Mouse (Mus musculus) intestine, embryonic 14.5 days (tissue): ENCODE data around the gene 2410002F23Rik. TPM values are rescaled to one million over a fixed set of nuclear protein-coding genes. Genes with fewer than 3 reads are reported as not detected.
A peak's percentile ranks its signal among the peaks of the same experiment; 100 is the strongest.

Experiments
- ATAC-seq: fragments of 200-750 bp; cut with Nextera tagmentation; replicated peaks from 2 replicates; pipeline ENCODE4 v1.8.0; 2017; ENCODE audit warnings: low read depth, moderate number of reproducible peaks, moderate TSS enrichment, moderate library complexity; ENCODE audit not compliant: low FRiP score, low TSS enrichment
- DNase-seq: peaks from one replicate; pipeline ENCODE4 v3.0.0-alpha.2; 2018; ENCODE audit warnings: low spot score
- H3K27ac ChIP-seq: fragments of 300-500 bp; sonication (generic); 2 replicates; pipeline ENCODE4 v1.5.1; 2014; ENCODE audit warnings: low read depth, mild to moderate bottlenecking, control low read depth
- H3K27me3 ChIP-seq: fragments of 300-500 bp; sonication (generic); replicated peaks from 2 replicates; pipeline ENCODE4 v1.6.1; 2014; ENCODE audit warnings: low read length, control low read depth; ENCODE audit not compliant: control insufficient read depth, insufficient read depth
- H3K36me3 ChIP-seq: fragments of 300-500 bp; sonication (generic); 2 replicates; pipeline ENCODE4 v1.6.1; 2014; ENCODE audit warnings: low read length, control low read depth; ENCODE audit not compliant: control insufficient read depth, insufficient read depth
- H3K4me1 ChIP-seq: fragments of 300-500 bp; sonication (generic); replicated peaks from 2 replicates; pipeline ENCODE4 v1.6.1; 2014; ENCODE audit warnings: low read length, control low read depth, mixed read lengths; ENCODE audit not compliant: control insufficient read depth, insufficient read depth
- H3K4me2 ChIP-seq: fragments of 300-500 bp; sonication (generic); 2 replicates; pipeline ENCODE4 v1.6.1; 2014; ENCODE audit warnings: low read length
- H3K4me3 ChIP-seq: fragments of 300-500 bp; sonication (generic); 2 replicates; pipeline ENCODE4 v1.5.1; 2014; ENCODE audit warnings: low read depth, low read length, control low read depth, mixed read lengths
- H3K9ac ChIP-seq: fragments of 300-500 bp; sonication (generic); 2 replicates; pipeline ENCODE4 v1.6.1; 2014; ENCODE audit warnings: mild to moderate bottlenecking, low read length
- H3K9me3 ChIP-seq: fragments of 300-500 bp; sonication (generic); 2 replicates; pipeline ENCODE4 v1.6.1; 2016; ENCODE audit warnings: low read length, control low read depth; ENCODE audit not compliant: control insufficient read depth
- WGBS: fragments of 180-500 bp; shearing (Covaris S2); extraction: QIAGEN DNeasy Blood & Tissue Kit; methylation state at CpG from one replicate; pipeline ENCODE4 v1.1.7; 2014; 5-methylcytosine and 5-hydroxymethylcytosine counted together
- polyA plus RNA-seq: library from polyadenylated mRNA; unstranded; fragments of >200 nt; fragmentation: Nextera tagmentation; extraction: Ambion mirVana; gene quantifications from 2 replicates; pipeline ENCODE4 v1.2.1, GENCODE M21; 2014

The 2410002F23Rik gene
- polyA plus RNA-seq, 1 experiment from 2014 or later: 129 TPM

DNA sequence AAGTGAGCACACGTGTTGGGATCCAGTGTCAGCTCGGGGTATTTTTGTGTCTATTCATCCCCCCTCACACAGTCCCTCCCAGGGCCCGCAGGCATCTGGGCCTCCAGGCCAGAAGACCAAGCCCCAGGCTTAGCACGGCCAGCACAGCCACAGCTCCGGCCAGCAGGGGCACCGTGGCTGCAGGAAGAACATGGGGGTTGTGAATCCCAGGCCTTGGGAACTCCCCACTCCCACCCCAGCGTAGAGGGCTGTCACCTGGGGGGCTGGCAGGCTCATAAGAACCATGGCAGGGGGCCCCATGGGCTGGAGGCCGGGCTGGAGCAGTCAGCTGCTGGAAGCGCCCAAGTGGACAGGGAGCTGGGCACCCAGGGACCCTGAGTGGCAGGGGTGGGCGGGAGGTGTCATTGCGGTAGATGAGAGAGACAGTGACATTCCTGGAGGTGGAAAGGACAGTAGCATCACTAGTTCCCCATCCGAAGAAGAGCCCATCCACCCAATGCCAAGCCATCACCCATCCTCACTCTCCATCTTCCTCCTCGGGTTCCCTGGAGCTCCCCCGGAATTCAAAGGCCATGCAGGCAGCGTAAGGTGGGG lies 6.6 kb downstream of the 2410002F23Rik start:
- 66% methylated on average over 15 of the region's 15 CpGs for WGBS
- Histone ChIP-seq H3K9ac (no peak overlapping the region), H3K36me3 (peaks cover 58% of the 10 kb centered on the region), H3K4me3 (no peak overlapping the region), H3K27ac (no peak overlapping the region), H3K4me1 (peaks cover 6% of the 10 kb centered on the region), H3K4me2 (no peak overlapping the region), H3K9me3 (no peaks in the 10 kb centered on the region), H3K27me3 (no peaks in the 10 kb centered on the region)
- ATAC-seq: no peak
- DNase-seq: no peak

DNA sequence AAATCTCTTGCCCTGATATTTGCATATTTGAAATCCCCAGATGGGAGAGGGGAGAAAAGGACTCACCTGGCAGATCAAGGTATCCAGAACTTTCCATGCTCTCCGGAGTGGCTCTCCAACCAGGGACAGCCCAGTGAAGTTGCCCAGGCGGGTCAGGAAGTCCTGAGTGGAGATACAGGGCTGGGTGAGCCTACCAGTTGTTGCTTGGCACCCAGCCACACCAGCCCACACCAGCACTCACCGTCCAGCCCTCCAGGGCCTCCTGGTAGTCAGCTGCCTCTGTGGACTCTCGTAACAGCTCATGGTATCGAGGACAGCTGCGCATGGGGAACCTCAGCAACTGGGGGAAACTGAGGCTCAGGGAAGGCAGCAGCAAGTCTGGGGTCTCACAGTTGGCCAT lies 8.4 kb downstream of the 2410002F23Rik start:
- no peaks in the 10 kb centered on the region for H3K27me3 ChIP-seq
- ATAC-seq (no peak), DNase-seq (no peak)
- H3K9me3 ChIP-seq: no peaks in the 10 kb centered on the region
- H3K4me2 ChIP-seq: no peak overlapping the region
- H3K4me3 ChIP-seq: no peak overlapping the region
- H3K27ac ChIP-seq: no peak overlapping the region
- no peak overlapping the region for H3K9ac ChIP-seq
- H3K4me1 ChIP-seq: no peaks in the 10 kb centered on the region
- WGBS: 79% methylated on average over 6 of the region's 6 CpGs
- peaks cover 40% of the 10 kb centered on the region for H3K36me3 ChIP-seq

DNA sequence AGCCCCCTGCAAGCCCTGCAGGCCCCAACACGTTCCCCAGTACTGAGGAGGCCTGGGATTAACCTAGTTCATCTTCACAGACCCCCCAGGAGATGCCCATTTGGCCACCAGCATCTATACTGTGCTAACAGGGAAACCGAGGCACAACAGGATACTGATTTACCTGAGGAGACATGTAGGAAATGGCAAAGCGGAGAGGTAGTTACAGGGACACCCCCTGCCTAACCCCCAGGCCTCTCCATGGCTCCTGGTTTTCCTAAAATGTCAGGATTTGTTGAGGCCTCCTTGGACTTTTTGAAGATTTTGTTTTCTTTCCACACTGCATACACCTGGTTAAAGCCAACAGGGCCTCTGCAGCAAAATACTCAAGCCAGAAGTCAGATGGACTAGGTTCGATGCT lies 10.8 kb downstream of the 2410002F23Rik start, which contains the start of gene Acp4:
Gene Acp4 (minus strand): TSS at position 101 of the 400 bp plus-strand sequence.
- WGBS: 77% methylated on average over 4 of the region's 4 CpGs
- no peak within 1 kb of the TSS for H3K4me3 ChIP-seq
- peaks cover 20% of the 10 kb centered on the region for H3K36me3 ChIP-seq
- H3K9ac ChIP-seq: no peak within 1 kb of the TSS
- no peak within 1 kb of the TSS for H3K4me2 ChIP-seq
- no peak for ATAC-seq
- no peaks in the 10 kb centered on the region for H3K27me3 ChIP-seq
- no peak within 1 kb of the TSS for H3K27ac ChIP-seq
- DNase-seq: no peak
- no peaks in the 10 kb centered on the region for H3K9me3 ChIP-seq
- H3K4me1 ChIP-seq: no peaks in the 10 kb centered on the region

DNA sequence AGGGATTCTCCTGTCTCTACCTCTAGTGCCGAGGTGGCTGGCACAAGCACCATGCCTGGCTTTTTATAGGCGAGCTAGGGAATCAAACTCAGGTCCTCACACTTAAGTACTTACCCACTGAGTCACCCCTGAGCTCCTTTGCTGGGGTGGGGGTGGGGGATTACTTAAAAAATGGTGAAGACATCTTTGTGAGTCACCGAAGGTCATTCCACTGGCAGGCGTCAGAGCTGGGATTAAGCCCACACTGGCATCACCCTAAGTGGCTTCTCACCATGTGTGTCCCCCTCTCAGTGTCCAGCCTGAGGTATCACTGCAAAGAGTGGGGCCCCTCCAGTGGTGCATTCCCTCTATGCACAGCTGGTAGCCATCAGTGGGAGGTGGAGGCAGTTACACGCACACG lies 13.9 kb downstream of the 2410002F23Rik start:
- no peak overlapping the region for H3K4me2 ChIP-seq
- no peaks in the 10 kb centered on the region for H3K4me1 ChIP-seq
- no peaks in the 10 kb centered on the region; the same call in 1 of the 2 replicates for H3K36me3 ChIP-seq
- no peaks in the 10 kb centered on the region for H3K9me3 ChIP-seq
- no peak overlapping the region for H3K4me3 ChIP-seq
- H3K27ac ChIP-seq: no peak overlapping the region
- ATAC-seq: no peak
- WGBS: 81% methylated on average over 6 of the region's 6 CpGs
- no peak for DNase-seq
- H3K9ac ChIP-seq: no peak overlapping the region
- H3K27me3 ChIP-seq: peaks cover 8% of the 10 kb centered on the region; the same call in 1 of the 2 replicates

DNA sequence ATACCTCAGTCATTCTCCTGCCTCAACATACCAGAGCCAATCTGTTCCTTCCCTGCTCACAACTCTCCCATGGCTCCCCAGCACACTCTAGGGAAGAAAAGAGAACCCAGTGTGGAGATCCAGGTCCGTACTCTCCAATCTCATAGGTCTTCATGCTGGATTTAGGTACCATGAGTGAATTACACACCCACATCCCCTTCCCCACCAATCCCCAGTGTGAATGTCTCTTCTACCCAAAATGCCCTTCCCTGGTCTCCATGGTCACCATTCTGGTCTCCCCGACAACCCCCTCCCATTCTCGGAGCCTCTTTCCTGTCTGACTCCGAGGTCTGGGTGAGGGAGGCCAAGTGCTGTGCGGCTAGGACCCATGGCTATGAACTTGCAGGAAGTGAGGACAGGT lies 14.6 kb downstream of the 2410002F23Rik start, which contains the start of gene Gm15517:
Gene Gm15517 (plus strand): TSS at position 301 of the 400 bp plus-strand sequence.
- Histone ChIP-seq H3K27ac (no peak within 1 kb of the TSS), H3K4me2 (no peak within 1 kb of the TSS), H3K9me3 (no peaks in the 10 kb centered on the region), H3K27me3 (peaks cover 8% of the 10 kb centered on the region; the same call in 1 of the 2 replicates), H3K36me3 (no peaks in the 10 kb centered on the region; the same call in 1 of the 2 replicates), H3K9ac (no peak within 1 kb of the TSS), H3K4me1 (no peaks in the 10 kb centered on the region), H3K4me3 (no peak within 1 kb of the TSS)
- DNase-seq (no peak), ATAC-seq (no peak)
- WGBS: 48% methylated on average over 5 of the region's 5 CpGs

DNA sequence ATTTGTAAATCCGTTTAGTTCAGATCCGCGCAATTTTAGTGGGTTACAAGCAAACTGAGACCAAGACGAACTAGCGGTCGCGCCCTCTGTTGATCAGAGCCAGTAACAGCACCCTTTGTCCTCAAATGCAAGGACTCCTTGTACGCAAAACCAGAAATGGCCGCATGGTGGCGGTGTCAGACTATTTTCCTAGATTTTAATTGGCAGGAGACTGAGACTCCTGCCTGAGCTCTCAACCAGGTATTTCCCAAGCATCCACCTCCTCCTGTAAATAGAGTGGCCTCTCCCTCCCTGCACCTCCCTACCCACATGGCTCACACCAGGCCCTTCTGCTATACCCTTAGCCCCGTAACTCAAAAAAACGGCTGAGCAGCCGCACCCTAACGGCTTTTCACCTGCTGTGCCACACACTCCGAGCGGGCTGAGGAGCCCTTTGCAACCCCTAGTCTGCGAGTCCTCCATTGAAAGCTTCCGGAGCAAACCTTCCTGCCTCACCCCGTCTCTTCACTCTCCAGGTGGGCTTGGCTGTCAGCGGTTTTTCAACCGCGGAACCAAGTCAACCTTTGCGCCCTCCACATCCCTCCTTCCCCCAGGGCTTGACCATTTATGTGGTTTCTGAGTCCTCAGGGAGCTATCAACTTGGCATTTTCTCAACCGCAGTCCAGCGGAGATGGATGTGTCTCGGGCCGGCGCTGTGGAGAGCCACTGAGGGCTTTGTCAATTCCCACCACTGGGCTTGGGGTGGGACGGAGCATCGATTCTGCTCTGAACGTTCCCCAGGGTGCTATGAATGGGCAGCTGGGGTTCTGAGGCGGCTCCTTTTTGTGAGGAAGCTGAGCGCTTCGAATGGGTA lies 16.5 kb downstream of the 2410002F23Rik start:
- ATAC-seq: peak; percentile 82
- 4% methylated on average over 34 of the region's 34 CpGs for WGBS
- H3K9ac ChIP-seq: no peak overlapping the region

DNA sequence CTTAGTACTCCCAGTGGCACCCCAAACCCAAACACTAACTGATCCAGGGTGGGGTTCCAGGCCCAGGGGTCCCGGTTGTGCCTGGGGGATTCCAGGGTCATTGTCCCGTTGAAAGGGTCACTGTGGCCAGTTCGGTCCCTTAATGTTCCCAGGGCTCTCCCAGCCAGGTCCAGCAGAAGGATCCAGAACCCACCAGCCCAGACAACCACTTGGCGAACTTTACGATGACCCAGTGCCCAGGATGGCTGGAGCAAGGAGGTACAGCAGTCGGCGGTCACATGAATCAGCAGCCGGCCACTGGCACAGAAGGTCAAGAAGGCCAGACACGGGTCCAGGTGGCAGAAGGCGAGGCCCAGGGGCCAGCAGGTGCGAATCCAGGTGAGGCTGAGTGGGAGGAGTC lies 21.6 kb downstream of the 2410002F23Rik start:
- peaks cover 7% of the 10 kb centered on the region; the same call in 1 of the 2 replicates for H3K27me3 ChIP-seq
- H3K4me2 ChIP-seq: no peak overlapping the region
- H3K4me1 ChIP-seq: no peaks in the 10 kb centered on the region
- ATAC-seq (no peak), DNase-seq (no peak)
- no peaks in the 10 kb centered on the region for H3K9me3 ChIP-seq
- 78% methylated on average over 11 of the region's 11 CpGs for WGBS
- H3K4me3 ChIP-seq: no peak overlapping the region
- no peaks in the 10 kb centered on the region for H3K36me3 ChIP-seq
- no peak overlapping the region for H3K9ac ChIP-seq
- H3K27ac ChIP-seq: no peak overlapping the region

More for the DNA sequence above, 16.5 kb downstream of the 2410002F23Rik start:
- Histone ChIP-seq H3K4me2 (peak overlapping the region; percentile 31), H3K4me1 (no peaks in the 10 kb centered on the region), H3K4me3 (no peak overlapping the region), H3K9me3 (no peaks in the 10 kb centered on the region), H3K27me3 (peaks cover 8% of the 10 kb centered on the region; the same call in 1 of the 2 replicates), H3K36me3 (no peaks in the 10 kb centered on the region), H3K27ac (no peak overlapping the region)
- peak; percentile 100 for DNase-seq

DNA sequence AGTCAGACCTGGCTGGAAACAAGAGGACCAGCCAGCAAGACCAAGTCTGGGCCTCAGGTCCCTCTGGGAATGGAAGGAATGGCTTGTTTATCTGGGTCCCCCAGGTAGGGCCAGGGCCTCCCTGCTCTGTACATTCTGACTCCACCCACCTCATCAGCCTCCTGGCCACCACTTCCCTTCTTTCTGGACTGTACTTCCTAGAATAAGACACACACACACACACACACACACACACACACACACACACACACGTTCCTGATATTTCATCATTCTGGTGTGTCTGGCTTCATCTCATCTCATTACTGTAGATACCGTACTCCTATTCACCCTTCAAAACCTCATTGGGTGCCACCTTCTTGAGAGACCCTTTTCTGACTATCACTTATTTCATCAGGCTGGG lies 22.9 kb downstream of the 2410002F23Rik start:
- no peak for ATAC-seq
- 85% methylated on average over 2 of the region's 2 CpGs for WGBS

More for the DNA sequence above, 22.9 kb downstream of the 2410002F23Rik start:
- DNase-seq: no peak
- H3K27ac ChIP-seq: no peak overlapping the region
- no peaks in the 10 kb centered on the region for H3K4me1 ChIP-seq
- no peak overlapping the region for H3K9ac ChIP-seq
- no peaks in the 10 kb centered on the region; the same call in 1 of the 2 replicates for H3K27me3 ChIP-seq
- no peaks in the 10 kb centered on the region for H3K36me3 ChIP-seq
- H3K9me3 ChIP-seq: no peaks in the 10 kb centered on the region
- H3K4me2 ChIP-seq: no peak overlapping the region
- H3K4me3 ChIP-seq: no peak overlapping the region
